Mouse (Mus musculus) ES-E14 (cell line): ENCODE data around the gene 7530416G11Rik. TPM values are rescaled to one million over a fixed set of nuclear protein-coding genes. Genes with fewer than 3 reads are reported as not detected.

Source experiments
- DNase-seq: peaks from one replicate; pipeline ENCODE4 v3.0.0-alpha.2; 2013; ENCODE audit warnings: low read depth, low spot score
- H3K27ac ChIP-seq: 2 replicates; pipeline ENCODE4 v1.5.1; 2012; ENCODE audit warnings: low read depth, mild to moderate bottlenecking, low read length, moderate library complexity, mixed read lengths; ENCODE audit not compliant: poor library complexity, insufficient read depth, severe bottlenecking
- H3K36me3 ChIP-seq: 2 replicates; pipeline ENCODE4 v1.6.1; 2012; ENCODE audit warnings: mild to moderate bottlenecking, low read length, moderate library complexity, mixed read lengths; ENCODE audit not compliant: control insufficient read depth, poor library complexity, insufficient read depth, severe bottlenecking
- H3K4me1 ChIP-seq, 2 experiments: fragments of 150-350 bp in 1 of 2; sonication (generic) in 1 of 2; 2 replicates each; pipeline ENCODE4 v1.6.1; 2012; ENCODE audit warnings: low read length in 2 of 2, mild to moderate bottlenecking in 1 of 2, mixed read lengths in 1 of 2; ENCODE audit not compliant: control insufficient read depth in 2 of 2, insufficient read depth in 2 of 2, poor library complexity in 1 of 2
- H3K4me3 ChIP-seq, 2 experiments: fragments of 150-350 bp in 1 of 2; sonication (generic) in 1 of 2; 2 replicates each; pipeline ENCODE4 v1.5.1; 2012; ENCODE audit warnings: low read length in 2 of 2, low read depth in 1 of 2, mild to moderate bottlenecking in 1 of 2, mixed read lengths in 1 of 2; ENCODE audit not compliant: insufficient read depth in 1 of 2, poor library complexity in 1 of 2, severe bottlenecking in 1 of 2
- H3K9ac ChIP-seq: 2 replicates; pipeline ENCODE4 v1.6.1; 2012; ENCODE audit warnings: low read depth, mild to moderate bottlenecking, low read length, mixed read lengths; ENCODE audit not compliant: poor library complexity, insufficient read depth, severe bottlenecking
- H3K9me3 ChIP-seq: fragments of 150-350 bp; sonication (generic); 2 replicates; pipeline ENCODE4 v1.6.1; 2012; ENCODE audit warnings: low read depth, mild to moderate bottlenecking, low read length; ENCODE audit not compliant: control insufficient read depth, insufficient read depth
- CHD2 ChIP-seq: IDR thresholded peaks from 2 replicates; pipeline ENCODE4 v1.6.1; 2014; ENCODE audit warnings: mild to moderate bottlenecking, low read depth, low read length, inconsistent platforms
- HCFC1 ChIP-seq: IDR thresholded peaks from 2 replicates; pipeline ENCODE4 v1.6.1; 2012; ENCODE audit warnings: low read length, inconsistent platforms, borderline replicate concordance; ENCODE audit not compliant: insufficient read depth
- MAFK ChIP-seq: IDR thresholded peaks from 2 replicates; pipeline ENCODE4 v1.6.1; 2014; ENCODE audit warnings: mild to moderate bottlenecking, low read depth, low read length, inconsistent platforms; ENCODE audit not compliant: insufficient read depth
- ZC3H11A ChIP-seq: IDR thresholded peaks from 2 replicates; pipeline ENCODE4 v1.6.1; 2012; ENCODE audit warnings: low read depth, mild to moderate bottlenecking, inconsistent platforms, low read length, borderline replicate concordance
- ZNF384 ChIP-seq: IDR thresholded peaks from 2 replicates; pipeline ENCODE4 v1.6.1; 2012; ENCODE audit warnings: low read depth, low read length, inconsistent platforms
- in situ Hi-C, 2 experiments: fragments of 600-800 bp; cut with MboI; formaldehyde crosslinking; loops; one replicate each; pipeline ENCODE4 v1.15.1; 2025; ENCODE audit warnings: low sequenced_read_pairs in 2 of 2, inconsistent platforms in 1 of 2; ENCODE audit not compliant: unreplicated experiment in 2 of 2
- total RNA-seq: library from RNA; depleted of rRNA; stranded (reverse); fragments of 300-350 nt; gene quantifications from 2 replicates; pipeline ENCODE4 v1.2.3, GENCODE M21; 2012; rRNA removed

7530416G11Rik gene
- total RNA-seq, 1 experiment: not detected

- H3K9ac ChIP-seq: no peak overlapping the region
- TF ChIP-seq CHD2 (no peak), ZC3H11A (no peak), ZNF384 (no peak), HCFC1 (no peak), MAFK (no peak)
- H3K4me1 ChIP-seq: peaks cover 0 to 4% of the 10 kb centered on the region in 2 experiments; a peak in 1 of 4 replicates
- no peak overlapping the region for H3K4me3 ChIP-seq
- H3K9me3 ChIP-seq: no peaks in the 10 kb centered on the region
- in situ Hi-C loops: no loop called here
- peaks cover 49% of the 10 kb centered on the region for H3K36me3 ChIP-seq
- H3K27ac ChIP-seq: no peak overlapping the region
- DNase-seq: no peak
Observed at GRCm38 (mm10) chr15:85458631-85459082, 44.4 kb downstream of the 7530416G11Rik start.

- DNase-seq: no peak
- peaks cover 43% of the 10 kb centered on the region for H3K36me3 ChIP-seq
- in situ Hi-C loops: no loop called here
- H3K4me1 ChIP-seq: no peaks in the 10 kb centered on the region
- no peaks in the 10 kb centered on the region for H3K9me3 ChIP-seq
- no peak for TF ChIP-seq ZNF384
- TF ChIP-seq HCFC1: no peak
- TF ChIP-seq CHD2: no peak
- TF ChIP-seq ZC3H11A: no peak
- no peak for TF ChIP-seq MAFK
- H3K4me3 ChIP-seq: no peak overlapping the region
- H3K9ac ChIP-seq: no peak overlapping the region
- H3K27ac ChIP-seq: no peak overlapping the region
Observed at GRCm38 (mm10) chr15:85457838-85458237, 45.2 kb downstream of the 7530416G11Rik start.

GRCm38 (mm10) chr15:85456891-85457290 lies 46.1 kb downstream of the 7530416G11Rik start:
- Histone ChIP-seq H3K9ac (no peak overlapping the region), H3K36me3 (peaks cover 36% of the 10 kb centered on the region), H3K27ac (no peak overlapping the region), H3K4me1 (no peaks in the 10 kb centered on the region), H3K9me3 (no peaks in the 10 kb centered on the region), H3K4me3 (no peak overlapping the region)
- in situ Hi-C loops: no loop called here
- no peak for TF ChIP-seq ZC3H11A
- no peak for TF ChIP-seq ZNF384
- DNase-seq: no peak

GRCm38 (mm10) chr15:85446652-85447051 lies 56.4 kb downstream of the 7530416G11Rik start:
- H3K27ac ChIP-seq: no peak overlapping the region
- TF ChIP-seq ZC3H11A: no peak
- TF ChIP-seq ZNF384: no peak
- no peak for TF ChIP-seq CHD2
- no peak for TF ChIP-seq MAFK
- TF ChIP-seq HCFC1: no peak
- H3K9ac ChIP-seq: no peak overlapping the region
- DNase-seq: no peak
- H3K4me3 ChIP-seq: no peak overlapping the region
- H3K4me1 ChIP-seq: no peaks in the 10 kb centered on the region
- H3K9me3 ChIP-seq: no peaks in the 10 kb centered on the region
- peaks cover 14% of the 10 kb centered on the region for H3K36me3 ChIP-seq
- in situ Hi-C loops: no loop called here

Other genes with a start within 250 kb of the 7530416G11Rik start
- gene Atxn10, start 167.0 kb downstream of the 7530416G11Rik start, total RNA-seq: 108 and 195 TPM in 2 replicates
- 11.2 and 15.5 TPM in 2 replicates for gene Wnt7b, start 79.2 kb upstream of the 7530416G11Rik start, total RNA-seq
- 0.09 and 0.21 TPM in 2 replicates for gene Ppara, start 231.8 kb upstream of the 7530416G11Rik start, total RNA-seq